Mouse (Mus musculus): ENCODE measurements at regions not wholly inside any gene's neighbourhood (a gene's known extent, or its start where the extent isn't known, plus 50 kb on each side); places are given as distances from the start of the nearest gene placed in this dataset.
A peak's percentile ranks its signal among the peaks of the same experiment; 100 is the strongest.

- peak; percentile 21 for DNase-seq (ENCODE audit: low spot score)
These were observed 979.5 kb upstream of the Adam24 start for GRCm38 (mm10) chr8:39695331-39695730.

- no peak for DNase-seq (ENCODE audit: low spot score)
These were observed 969.0 kb upstream of the Adam24 start for GRCm38 (mm10) chr8:39705843-39706242.

GRCm38 (mm10) chr8:39742377-39742776 lies 932.5 kb upstream of the Adam24 start:
- DNase-seq (ENCODE audit: low spot score), result no peak

GRCm38 (mm10) chr8:39746225-39746624 lies 928.7 kb upstream of the Adam24 start:
- no peak for DNase-seq (ENCODE audit: low spot score)

- no peak for DNase-seq (ENCODE audit: low spot score)
These were observed 915.0 kb upstream of the Adam24 start for GRCm38 (mm10) chr8:39759905-39760304.

GRCm38 (mm10) chr8:39779449-39779848 lies 895.4 kb upstream of the Adam24 start:
- DNase-seq (ENCODE audit: low spot score), result no peak

- DNase-seq (ENCODE audit: low spot score), result no peak
These were observed 894.7 kb upstream of the Adam24 start for GRCm38 (mm10) chr8:39780169-39780568.

GRCm38 (mm10) chr8:39781424-39782161 lies 893.3 kb upstream of the Adam24 start:
- DNase-seq (ENCODE audit: low spot score), result no peak

GRCm38 (mm10) chr8:39782162-39782530 lies 892.7 kb upstream of the Adam24 start:
- no peak for DNase-seq (ENCODE audit: low spot score)

Data from urinary bladder, postnatal 14 days (tissue).